Mouse (Mus musculus): Measurements from ENCODE around the gene Naa30. TPM values are rescaled to one million over a fixed set of nuclear protein-coding genes. Genes with fewer than 3 reads are reported as not detected.

The Naa30 gene
- polyA plus RNA-seq, 1 experiment from 2014 or later, result 6.2 TPM

- H3K4me3 ChIP-seq (ENCODE audit: low read depth, low read length), result no peak overlapping the region
- H3K36me3 ChIP-seq (ENCODE audit: control insufficient read depth, insufficient read depth, low read length), result no peaks in the 10 kb centered on the region
- no peak for DNase-seq (ENCODE audit: low spot score)
- TF ChIP-seq EP300 (optimal IDR thresholded peaks at IDR 0.05) (no peak), CTCF (IDR thresholded peaks at IDR 0.05; ENCODE audit: low read depth) (no peak)
- H3K4me1 ChIP-seq (replicated peaks; ENCODE audit: control insufficient read depth, insufficient read depth), result no peaks in the 10 kb centered on the region
- no peak overlapping the region for H3K9ac ChIP-seq (ENCODE audit: low read length)
- H3K9me3 ChIP-seq (ENCODE audit: control insufficient read depth, low read length), result no peaks in the 10 kb centered on the region
- 87% methylated on average over 7 of the region's 7 CpGs for WGBS
- no peak overlapping the region for H3K4me2 ChIP-seq (replicated peaks; ENCODE audit: low read depth)
- no peaks in the 10 kb centered on the region for H3K27me3 ChIP-seq (ENCODE audit: control insufficient read depth, insufficient read depth, low read length)
- no peak overlapping the region for H3K27ac ChIP-seq (replicated peaks)
- ATAC-seq (ENCODE audit: low FRiP score, low TSS enrichment), result no peak
Observed at GRCm38 (mm10) chr14:49140756-49141155, 31.3 kb upstream of the Naa30 start.

- H3K27ac ChIP-seq (replicated peaks), result no peak overlapping the region
- WGBS, result 32% methylated on average over 7 of the region's 7 CpGs
Observed at GRCm38 (mm10) chr14:49153801-49154200, 18.2 kb upstream of the Naa30 start.

GRCm38 (mm10) chr14:49155572-49155971, 16.5 kb upstream of the Naa30 start:
- no peak for TF ChIP-seq CTCF (IDR thresholded peaks at IDR 0.05; ENCODE audit: low read depth)
- TF ChIP-seq EP300 (optimal IDR thresholded peaks at IDR 0.05), result no peak
- WGBS, result 45% methylated on average over 5 of the region's 5 CpGs
- Histone ChIP-seq H3K27ac (replicated peaks) (no peak overlapping the region), H3K4me1 (replicated peaks; ENCODE audit: control insufficient read depth, insufficient read depth) (no peaks in the 10 kb centered on the region), H3K4me2 (replicated peaks; ENCODE audit: low read depth) (no peak overlapping the region), H3K27me3 (ENCODE audit: control insufficient read depth, insufficient read depth, low read length) (no peaks in the 10 kb centered on the region), H3K36me3 (ENCODE audit: control insufficient read depth, insufficient read depth, low read length) (no peaks in the 10 kb centered on the region), H3K9me3 (ENCODE audit: control insufficient read depth, low read length) (no peaks in the 10 kb centered on the region), H3K9ac (ENCODE audit: low read length) (no peak overlapping the region), H3K4me3 (ENCODE audit: low read depth, low read length) (no peak overlapping the region)
- ATAC-seq (ENCODE audit: low FRiP score, low TSS enrichment) (no peak), DNase-seq (ENCODE audit: low spot score) (no peak)

More at GRCm38 (mm10) chr14:49153801-49154200, 18.2 kb upstream of the Naa30 start:
- Histone ChIP-seq H3K9me3 (ENCODE audit: control insufficient read depth, low read length) (no peaks in the 10 kb centered on the region), H3K27me3 (ENCODE audit: control insufficient read depth, insufficient read depth, low read length) (no peaks in the 10 kb centered on the region), H3K4me2 (replicated peaks; ENCODE audit: low read depth) (no peak overlapping the region), H3K9ac (ENCODE audit: low read length) (no peak overlapping the region), H3K36me3 (ENCODE audit: control insufficient read depth, insufficient read depth, low read length) (no peaks in the 10 kb centered on the region), H3K4me1 (replicated peaks; ENCODE audit: control insufficient read depth, insufficient read depth) (no peaks in the 10 kb centered on the region), H3K4me3 (ENCODE audit: low read depth, low read length) (no peak overlapping the region)
- TF ChIP-seq EP300 (optimal IDR thresholded peaks at IDR 0.05), result no peak
- TF ChIP-seq CTCF (IDR thresholded peaks at IDR 0.05; ENCODE audit: low read depth), result peak; percentile 88
- ATAC-seq (ENCODE audit: low FRiP score, low TSS enrichment) (no peak), DNase-seq (ENCODE audit: low spot score) (peak; percentile 76)

GRCm38 (mm10) chr14:49158143-49158925, 13.7 kb upstream of the Naa30 start:
- no peaks in the 10 kb centered on the region for H3K9me3 ChIP-seq (ENCODE audit: control insufficient read depth, low read length)
- DNase-seq (ENCODE audit: low spot score) (no peak), ATAC-seq (ENCODE audit: low FRiP score, low TSS enrichment) (no peak)
- H3K27ac ChIP-seq (replicated peaks), result no peak overlapping the region
- TF ChIP-seq EP300 (optimal IDR thresholded peaks at IDR 0.05) (no peak), CTCF (IDR thresholded peaks at IDR 0.05; ENCODE audit: low read depth) (no peak)
- H3K4me2 ChIP-seq (replicated peaks; ENCODE audit: low read depth), result no peak overlapping the region
- no peaks in the 10 kb centered on the region for H3K27me3 ChIP-seq (ENCODE audit: control insufficient read depth, insufficient read depth, low read length)
- H3K36me3 ChIP-seq (ENCODE audit: control insufficient read depth, insufficient read depth, low read length), result no peaks in the 10 kb centered on the region
- WGBS, result 78% methylated on average over 16 of the region's 16 CpGs
- H3K4me1 ChIP-seq (replicated peaks; ENCODE audit: control insufficient read depth, insufficient read depth), result no peaks in the 10 kb centered on the region
- no peak overlapping the region for H3K4me3 ChIP-seq (ENCODE audit: low read depth, low read length)
- no peak overlapping the region for H3K9ac ChIP-seq (ENCODE audit: low read length)

GRCm38 (mm10) chr14:49171286-49171685, 740 bp upstream of the Naa30 start:
- ATAC-seq (ENCODE audit: low FRiP score, low TSS enrichment) (peak; percentile 85), DNase-seq (ENCODE audit: low spot score) (peak; percentile 43)
- peak overlapping the region; percentile 69 for H3K4me2 ChIP-seq (replicated peaks; ENCODE audit: low read depth)
- H3K27me3 ChIP-seq (ENCODE audit: control insufficient read depth, insufficient read depth, low read length), result no peaks in the 10 kb centered on the region
- H3K9me3 ChIP-seq (ENCODE audit: control insufficient read depth, low read length), result no peaks in the 10 kb centered on the region
- 19% methylated on average over 8 of the region's 8 CpGs for whole genome bisulfite sequencing
- peak overlapping the region; percentile 89 for H3K27ac ChIP-seq (replicated peaks)
- H3K4me1 ChIP-seq (replicated peaks; ENCODE audit: control insufficient read depth, insufficient read depth), result peaks cover 6% of the 10 kb centered on the region; the same call in 1 of the 2 replicates
- H3K4me3 ChIP-seq (ENCODE audit: low read depth, low read length), result peak overlapping the region; percentile 86
- no peak for TF ChIP-seq CTCF (IDR thresholded peaks at IDR 0.05; ENCODE audit: low read depth)
- no peak for TF ChIP-seq EP300 (optimal IDR thresholded peaks at IDR 0.05)
- peak overlapping the region; percentile 91 for H3K9ac ChIP-seq (ENCODE audit: low read length)
- no peaks in the 10 kb centered on the region for H3K36me3 ChIP-seq (ENCODE audit: control insufficient read depth, insufficient read depth, low read length)

- H3K4me3 ChIP-seq (ENCODE audit: low read depth, low read length), result peak overlapping the region; percentile 86
- peak overlapping the region; percentile 89 for H3K27ac ChIP-seq (replicated peaks)
- WGBS, result under 1% methylated on average over 31 of the region's 46 CpGs
- H3K4me2 ChIP-seq (replicated peaks; ENCODE audit: low read depth), result peak overlapping the region; percentile 69
- peaks cover 6% of the 10 kb centered on the region; the same call in 1 of the 2 replicates for H3K4me1 ChIP-seq (replicated peaks; ENCODE audit: control insufficient read depth, insufficient read depth)
- no peaks in the 10 kb centered on the region for H3K27me3 ChIP-seq (ENCODE audit: control insufficient read depth, insufficient read depth, low read length)
- peak; percentile 73 for ATAC-seq (ENCODE audit: low FRiP score, low TSS enrichment)
- TF ChIP-seq EP300 (optimal IDR thresholded peaks at IDR 0.05) (no peak), CTCF (IDR thresholded peaks at IDR 0.05; ENCODE audit: low read depth) (no peak)
- peak overlapping the region; percentile 91 for H3K9ac ChIP-seq (ENCODE audit: low read length)
- peak; percentile 66 for DNase-seq (ENCODE audit: low spot score)
- H3K9me3 ChIP-seq (ENCODE audit: control insufficient read depth, low read length), result no peaks in the 10 kb centered on the region
- no peaks in the 10 kb centered on the region for H3K36me3 ChIP-seq (ENCODE audit: control insufficient read depth, insufficient read depth, low read length)
Observed at GRCm38 (mm10) chr14:49172582-49172988, 559 bp downstream of the Naa30 start.
